Mouse (Mus musculus) testis, postnatal 10 days (tissue): Measurements from ENCODE around the gene Lin54.
"Not testable (repeated sequence)": the region's sequence is repeated elsewhere in the genome, so short reads cannot be mapped to it uniquely, and the experiment has no call there.

Source experiments
- DNase-seq: peaks from one replicate; pipeline ENCODE4 v3.0.0; 2021; ENCODE audit warnings: low spot score

The Lin54 gene

DNA sequence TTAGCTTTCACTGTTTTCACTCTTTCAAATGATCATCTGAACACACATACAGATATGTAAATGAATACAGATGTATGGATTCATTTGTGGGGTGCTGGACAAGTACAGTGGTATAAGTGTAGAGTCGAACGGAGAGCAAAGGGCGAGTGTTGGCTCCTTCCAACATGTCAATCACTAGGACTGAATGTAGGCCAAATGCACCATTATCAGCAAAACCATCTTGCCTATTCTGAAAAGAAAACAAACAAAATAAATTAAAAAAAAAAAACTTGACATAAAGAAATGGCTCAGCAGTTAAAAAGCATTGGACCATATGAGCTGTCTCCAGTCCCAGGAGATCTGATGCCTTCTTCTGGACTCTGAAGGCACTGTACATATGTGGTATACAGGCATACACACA is 12.2 kb downstream of the Lin54 start:
- DNase-seq, result no peak

DNA sequence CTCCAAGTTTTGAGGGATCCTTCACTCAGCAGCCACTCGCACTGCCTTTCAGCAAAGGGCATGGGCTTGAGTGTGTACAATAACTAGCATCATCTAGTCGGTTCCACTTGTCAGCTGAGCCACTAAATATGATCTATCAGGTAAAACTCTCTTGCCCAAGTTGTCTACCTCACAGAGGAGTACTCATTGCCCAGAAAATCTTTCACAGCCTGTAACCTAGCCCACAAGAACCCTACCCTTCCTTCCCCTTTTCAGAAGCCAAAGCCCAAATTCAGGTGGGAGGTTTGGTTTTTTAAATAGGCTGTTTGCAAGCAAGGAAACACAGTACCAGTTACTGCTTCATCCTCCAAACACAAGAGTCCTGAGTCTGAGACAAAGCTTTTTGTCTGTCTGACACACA is 13.3 kb downstream of the Lin54 start:
- no peak for DNase-seq

DNA sequence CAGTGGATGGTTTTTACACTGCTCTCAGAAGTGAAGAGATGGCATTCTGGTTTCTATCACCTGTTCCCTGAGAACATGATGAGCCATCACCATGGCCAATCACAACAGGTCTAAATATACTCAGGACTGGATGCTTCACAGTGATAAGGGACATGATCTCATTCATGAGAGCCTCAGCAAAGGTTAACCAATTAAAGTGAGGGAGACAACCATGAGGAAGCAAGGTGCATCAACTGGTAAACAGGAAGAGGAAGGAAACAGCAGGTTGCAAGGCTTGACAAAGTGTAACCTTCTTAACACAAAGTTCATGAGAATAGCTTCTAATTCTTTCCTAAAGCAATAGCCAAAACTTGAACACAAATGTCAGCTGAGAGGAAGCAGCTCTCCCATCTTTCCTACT is 16.9 kb downstream of the Lin54 start:
- no peak for DNase-seq

GRCm38 (mm10) chr5:100477604-100478003 is 22.8 kb downstream of the Lin54 start:
- no peak for DNase-seq

DNA sequence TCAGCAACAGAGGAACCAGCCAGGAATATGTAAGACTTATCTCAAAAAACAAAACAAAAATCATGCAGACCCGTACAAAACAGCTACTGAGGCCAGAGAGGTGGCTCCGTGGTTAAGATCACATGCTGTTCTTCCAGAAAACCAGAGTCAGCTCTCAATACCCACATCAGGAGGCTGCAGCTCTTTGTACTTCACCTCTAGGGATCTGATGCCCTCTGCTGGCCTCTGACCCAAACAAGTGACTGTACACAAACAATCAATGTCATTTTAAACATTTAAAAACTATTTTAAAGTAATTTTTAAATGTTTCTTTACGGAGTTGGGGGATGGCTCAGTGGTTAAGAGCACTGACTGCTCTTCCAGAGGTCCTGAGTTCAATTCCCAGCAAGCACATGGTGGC is 24.1 kb downstream of the Lin54 start:
- no peak for DNase-seq

DNA sequence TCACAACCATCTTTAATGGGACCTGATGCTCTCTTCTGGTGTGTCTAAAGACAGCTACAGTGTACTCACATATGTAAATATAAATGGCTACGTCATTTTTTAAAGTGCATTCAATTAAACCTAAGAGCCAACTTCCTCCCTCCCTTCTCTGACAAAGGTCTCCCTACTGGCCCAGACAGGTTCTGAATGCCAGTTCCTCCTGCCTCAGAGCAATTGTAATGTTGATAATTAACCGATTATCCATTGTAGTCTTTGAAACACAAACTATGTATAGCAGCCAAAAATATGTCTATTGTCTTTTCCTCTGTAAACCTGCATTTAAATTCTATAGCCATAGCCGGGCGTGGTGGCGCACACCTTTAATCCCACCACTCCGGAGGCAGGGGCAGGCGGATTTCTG is 33.1 kb downstream of the Lin54 start:
- no peak for DNase-seq

GRCm38 (mm10) chr5:100466624-100467023 is 33.8 kb downstream of the Lin54 start:
- no peak for DNase-seq

DNA sequence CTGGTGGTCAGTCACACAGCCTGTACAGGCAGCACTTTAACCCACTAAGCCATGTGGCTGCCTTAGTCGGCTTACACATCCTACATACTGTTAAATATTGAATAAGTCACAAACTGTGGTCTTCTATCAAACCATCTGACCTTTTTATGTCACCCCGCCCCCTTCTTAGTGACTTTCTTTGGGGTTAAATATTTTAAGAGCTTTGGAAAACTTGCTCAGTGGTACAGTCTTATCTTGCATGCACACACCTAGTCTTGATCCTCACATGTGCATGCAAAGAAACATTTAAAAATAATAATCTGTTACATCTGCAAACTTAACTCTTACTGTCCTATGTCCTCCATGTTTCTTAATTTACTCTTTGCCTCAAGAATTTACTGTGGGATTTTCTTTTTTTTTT is 38.1 kb downstream of the Lin54 start:
- DNase-seq, result no peak

DNA sequence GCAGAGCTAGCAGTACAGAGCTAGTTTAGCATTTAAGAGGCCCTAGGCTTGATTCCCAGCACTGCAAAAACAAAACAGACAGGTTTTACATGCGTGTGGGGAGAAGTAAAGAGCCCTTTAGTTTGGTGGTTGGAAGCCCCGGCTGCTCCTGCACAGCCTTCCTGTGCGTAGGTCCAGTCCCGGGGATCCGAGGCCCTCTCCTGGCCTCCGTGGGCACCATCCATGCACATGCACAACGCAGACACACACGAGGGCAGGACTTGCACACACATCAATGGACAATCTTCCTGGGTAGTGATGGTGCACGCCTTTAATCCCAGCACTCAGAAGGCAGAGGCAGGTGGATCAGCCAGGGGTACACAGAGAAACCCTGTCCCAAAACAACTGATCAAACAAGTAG is 38.9 kb downstream of the Lin54 start:
- no peak for DNase-seq

- no peak for DNase-seq
Observed at GRCm38 (mm10) chr5:100459468-100459867, 41.0 kb downstream of the Lin54 start.

DNA sequence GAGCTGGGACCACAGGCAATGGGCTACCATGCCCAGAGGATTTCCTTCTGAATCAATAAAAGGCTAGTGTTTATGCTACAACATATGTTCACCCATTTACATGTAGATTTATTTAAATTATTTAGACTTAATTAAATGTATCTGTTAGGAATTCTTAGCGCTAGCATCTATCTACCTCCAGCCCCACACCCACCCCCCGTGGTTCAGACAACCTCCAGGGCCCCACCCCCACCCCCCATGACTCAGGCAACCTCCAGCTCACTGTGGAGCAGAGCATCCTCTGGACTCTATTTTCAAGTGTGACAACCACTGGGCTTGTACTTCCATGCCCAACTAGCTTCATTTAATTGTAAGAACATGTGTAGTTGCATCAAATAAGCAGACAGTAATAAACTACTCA is 48.6 kb downstream of the Lin54 start:
- DNase-seq, result no peak

GRCm38 (mm10) chr5:100438796-100439195 is 61.6 kb downstream of the Lin54 start:
- no peak for DNase-seq

- no peak for DNase-seq
Observed at GRCm38 (mm10) chr5:100437917-100438316, 62.5 kb downstream of the Lin54 start.

DNA sequence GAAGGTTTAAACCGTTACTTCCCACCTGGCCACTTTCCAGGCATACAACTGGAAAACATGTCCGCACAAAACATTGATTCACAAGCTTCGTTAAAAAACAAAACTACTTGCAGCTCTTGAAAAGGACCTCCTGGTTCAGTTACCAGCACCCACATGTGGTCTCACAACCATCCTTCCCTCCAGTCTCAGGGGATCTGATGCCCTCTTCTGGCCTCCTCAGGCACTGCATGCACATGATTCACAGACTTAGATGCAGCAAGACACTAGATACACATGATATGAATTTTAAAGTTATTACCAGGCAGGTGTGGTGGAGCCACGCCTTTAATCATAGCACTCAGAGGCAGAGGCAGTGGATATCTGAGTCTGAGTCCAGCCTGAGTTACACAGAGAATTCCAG is 63.4 kb downstream of the Lin54 start:
- DNase-seq, result no peak

DNA sequence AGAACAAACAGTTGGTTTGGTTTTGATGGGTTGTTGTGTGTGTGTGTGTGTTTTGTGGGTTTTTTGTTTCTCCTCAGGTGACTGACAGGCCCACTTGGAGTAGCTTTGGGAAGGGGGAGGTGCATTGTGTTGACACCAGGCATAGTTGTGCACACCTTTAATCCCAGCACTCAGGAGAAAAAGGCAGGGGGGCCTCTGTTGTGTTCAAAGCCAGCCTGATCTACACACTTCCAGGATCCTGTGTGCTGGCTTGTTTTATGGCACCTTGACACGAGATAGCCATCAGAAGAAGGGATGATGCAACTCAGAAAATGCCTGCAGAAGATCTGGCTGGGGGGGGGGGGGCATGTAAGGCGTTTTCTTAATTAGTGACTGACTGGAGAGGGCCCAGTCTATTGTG is 69.5 kb downstream of the Lin54 start:
- no peak for DNase-seq

DNA sequence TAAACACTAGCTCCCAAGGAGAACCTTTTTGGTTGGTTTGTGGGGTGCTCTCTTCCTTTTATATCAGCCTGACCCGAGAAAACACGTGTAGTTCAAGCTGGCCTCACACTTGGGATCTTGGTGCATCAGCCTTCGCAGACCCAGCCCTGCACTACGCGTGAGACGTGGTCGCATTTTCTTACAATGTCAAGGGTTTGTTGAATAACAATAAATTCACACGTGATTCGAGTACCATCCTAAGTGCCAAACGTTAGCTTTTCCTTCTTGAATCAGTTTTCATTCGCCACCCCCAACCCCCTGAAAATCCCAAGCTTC is 70.4 kb downstream of the Lin54 start:
- DNase-seq, result no peak

- peak; percentile 90 for DNase-seq
Observed at GRCm38 (mm10) chr5:100429344-100430075, 70.9 kb downstream of the Lin54 start.

DNA sequence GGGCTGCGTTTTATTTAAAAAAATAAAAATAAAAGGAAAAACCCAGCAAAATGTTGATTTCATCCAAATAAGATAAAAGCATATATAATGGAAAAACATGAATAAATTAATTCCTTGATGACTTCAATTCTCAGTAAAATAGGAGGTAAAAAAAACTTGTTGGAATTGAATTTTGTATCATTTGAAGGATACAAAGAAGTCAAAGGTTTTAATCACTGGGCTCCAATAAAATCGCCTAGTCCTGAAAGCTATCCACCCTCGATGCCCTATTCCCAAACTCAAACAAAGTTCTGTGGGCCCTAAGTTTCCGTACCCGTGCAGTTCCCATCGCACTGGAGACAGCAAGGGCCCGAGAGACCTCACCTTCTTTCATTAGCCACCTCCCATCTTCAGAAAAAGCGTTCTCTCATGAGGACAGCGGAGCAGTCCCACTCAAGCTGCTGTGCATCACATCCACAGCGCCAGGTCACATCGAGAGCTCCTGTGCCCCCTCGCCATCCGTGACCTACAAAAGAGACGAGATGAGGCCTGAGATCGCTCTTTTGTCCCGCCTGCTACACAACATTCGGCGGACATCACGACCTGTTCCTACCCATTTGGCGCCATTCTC is 71.6 kb downstream of the Lin54 start:
- no peak for DNase-seq

DNA sequence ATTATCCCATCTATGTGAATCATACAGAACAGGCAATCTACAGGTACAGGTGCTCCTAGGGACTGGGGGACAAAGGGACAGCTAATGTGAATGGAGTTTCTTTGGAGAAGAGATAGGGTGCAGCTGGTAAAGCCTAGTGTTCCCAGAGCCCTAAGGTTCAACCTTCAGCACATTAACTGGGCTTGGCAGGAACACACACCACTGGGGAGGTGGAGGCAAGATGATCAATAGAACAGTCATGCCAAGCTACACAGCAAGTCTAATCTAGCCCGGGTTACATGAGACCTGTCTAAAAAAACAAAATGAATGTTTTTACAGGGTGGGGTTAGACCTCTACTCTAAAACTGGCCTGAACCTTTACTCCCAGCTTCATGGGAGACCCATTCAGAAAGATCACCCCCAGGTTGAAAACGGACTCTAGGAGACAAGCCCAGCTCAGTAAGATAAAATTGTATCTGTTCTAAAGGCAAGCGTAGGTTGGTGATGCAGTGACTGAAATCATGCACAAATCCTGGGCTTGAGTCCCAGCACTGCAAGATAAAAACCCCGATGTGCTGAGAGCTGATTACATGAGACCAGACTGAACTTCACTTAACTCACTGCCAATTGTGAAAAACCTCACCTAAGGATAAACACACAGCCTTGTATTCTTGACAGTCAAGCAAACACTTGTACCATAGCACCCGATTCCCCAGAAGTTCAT is 72.3 kb downstream of the Lin54 start:
- DNase-seq, result no peak

DNA sequence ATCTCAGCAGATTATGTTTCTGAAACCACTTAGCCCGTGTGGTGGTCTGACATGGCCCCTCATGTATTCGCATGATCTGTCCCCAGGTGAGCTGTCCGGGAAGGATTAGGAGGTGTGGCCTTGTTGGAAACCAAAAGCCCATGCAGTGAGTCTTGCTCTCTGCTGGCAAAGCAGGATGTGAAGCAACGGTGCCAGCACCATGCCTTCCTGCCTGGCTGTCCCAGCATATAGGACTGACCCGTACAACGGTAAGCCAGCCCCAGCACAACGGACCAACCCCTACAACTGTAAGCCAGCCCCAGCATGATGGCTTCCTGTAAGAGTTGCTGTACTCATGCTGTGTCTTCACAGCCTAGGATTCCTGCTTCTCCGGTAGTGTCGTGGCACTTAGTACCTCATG is 73.2 kb downstream of the Lin54 start:
- DNase-seq, result no peak

DNA sequence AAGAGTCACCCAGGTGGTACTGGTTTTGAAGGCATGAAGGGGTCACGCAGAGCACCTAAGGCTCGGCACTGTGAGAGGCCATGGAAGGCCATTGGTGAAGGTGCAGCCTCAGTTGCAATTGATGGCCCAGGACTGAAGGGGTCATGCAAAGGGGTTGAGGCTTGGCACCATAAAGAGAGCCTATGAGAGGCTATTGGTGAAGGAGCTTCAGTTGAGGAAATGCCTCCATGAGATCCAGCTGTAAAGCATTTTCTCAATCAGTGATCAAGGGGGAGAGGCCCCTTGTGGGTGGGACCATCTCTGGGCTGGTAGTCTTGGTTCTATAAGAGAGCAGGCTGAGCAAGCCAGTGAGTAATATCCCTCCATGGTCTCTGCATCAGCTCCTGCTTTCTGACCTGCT is 74.6 kb downstream of the Lin54 start:
- DNase-seq, result not testable (repeated sequence)

- DNase-seq, result no peak
Observed at GRCm38 (mm10) chr5:100424252-100424651, 76.2 kb downstream of the Lin54 start.

GRCm38 (mm10) chr5:100423626-100424025 is 76.8 kb downstream of the Lin54 start:
- DNase-seq, result no peak

GRCm38 (mm10) chr5:100418861-100419260 is 81.6 kb downstream of the Lin54 start:
- DNase-seq, result peak; percentile 23
